Mouse (Mus musculus) G1E (cell line): Measurements from ENCODE around the gene 8030474K03Rik. TPM values are rescaled to one million over a fixed set of nuclear protein-coding genes. Genes with fewer than 3 reads are reported as not detected.

Source experiments
- ATAC-seq: 2 replicates; pipeline ENCODE4 v1.8.0; 2016; ENCODE audit warnings: mild to moderate bottlenecking; ENCODE audit not compliant: insufficient number of reproducible peaks, poor library complexity, low FRiP score, severe bottlenecking; ENCODE audit errors: extremely low read depth
- DNase-seq: peaks from one replicate; pipeline ENCODE4 v3.0.0; 2012; ENCODE audit warnings: low spot score
- H3K27me3 ChIP-seq: 2 replicates; pipeline ENCODE4 v1.6.1; 2012; ENCODE audit warnings: mild to moderate bottlenecking, low read length, inconsistent platforms; ENCODE audit not compliant: insufficient read depth
- H3K36me3 ChIP-seq: replicated peaks from 2 replicates; pipeline ENCODE3; 2012; ENCODE audit warnings: mild to moderate bottlenecking, inconsistent platforms
- H3K4me1 ChIP-seq: 2 replicates; pipeline ENCODE4 v1.6.1; 2012; ENCODE audit warnings: low read depth, low read length, inconsistent platforms, mixed read lengths; ENCODE audit not compliant: insufficient read depth
- H3K4me3 ChIP-seq: 2 replicates; pipeline ENCODE4 v1.5.1; 2012; ENCODE audit warnings: low read depth, mild to moderate bottlenecking, inconsistent platforms, low read length, moderate library complexity, mixed read lengths
- H3K9me3 ChIP-seq: replicated peaks from 2 replicates; pipeline ENCODE4 v1.6.1; 2012; ENCODE audit warnings: inconsistent platforms
- CTCF ChIP-seq: IDR thresholded peaks from 2 replicates; pipeline ENCODE4 v1.5.1; 2012; ENCODE audit warnings: low read depth, low read length, inconsistent platforms, mixed read lengths
- GATA1 ChIP-seq: IDR thresholded peaks from 2 replicates; pipeline ENCODE4 v1.6.1; 2012; ENCODE audit warnings: borderline replicate concordance, low read length, inconsistent platforms, mixed read lengths
- GATA2 ChIP-seq: IDR thresholded peaks from 2 replicates; pipeline ENCODE4 v1.6.1; 2012; ENCODE audit warnings: low read depth, low read length, inconsistent platforms, borderline replicate concordance
- POLR2AphosphoS5 ChIP-seq: IDR thresholded peaks from 2 replicates; pipeline ENCODE4 v1.6.1; 2012; ENCODE audit warnings: low read depth, low read length, inconsistent platforms; ENCODE audit not compliant: insufficient replicate concordance
- TAL1 ChIP-seq: conservative IDR thresholded peaks from 2 replicates; pipeline ENCODE4 v1.6.1; 2012; ENCODE audit warnings: low read depth, low read length, inconsistent platforms, mixed read lengths
- polyA plus RNA-seq: library from polyadenylated mRNA; stranded (reverse); fragments of >175 nt; gene quantifications from 2 replicates; pipeline ENCODE4 v1.2.3, GENCODE M21; 2012
- total RNA-seq, 2 experiments: library from RNA; stranded (forward) in 1 of 2; stranded (reverse) in 1 of 2; fragments of 200-1000 nt in 1 of 2; fragments of >200 nt in 1 of 2; fragmentation: Nextera tagmentation in 1 of 2; gene quantifications; 2 replicates each; pipeline ENCODE4 v1.2.3; 2014 to 2017

Gene 8030474K03Rik
- total RNA-seq (2014; fragmentation: Nextera tagmentation) (not detected in 2 replicates), total RNA-seq (2017) (not detected in 2 replicates), polyA plus RNA-seq (not detected in 2 replicates)

GRCm38 (mm10) chrX:101794342-101794741 is at the start of gene 8030474K03Rik, which contains the start of gene Gm4779:
Gene 8030474K03Rik (plus strand): TSS chrX:101794656.
Gene Gm4779 (minus strand): TSS chrX:101794423.
- ATAC-seq (no peak), DNase-seq (no peak)
- TF ChIP-seq GATA2 (no peak), POLR2AphosphoS5 (no peak), TAL1 (no peak)
- Histone ChIP-seq H3K27me3 (no peaks in the 10 kb centered on the region), H3K36me3 (no peaks in the 10 kb centered on the region), H3K4me3 (no peak within 1 kb of the TSS), H3K4me1 (no peaks in the 10 kb centered on the region), H3K9me3 (no peaks in the 10 kb centered on the region)

GRCm38 (mm10) chrX:101750144-101750543 is 44.3 kb upstream of the 8030474K03Rik start:
- ATAC-seq, result no peak
- H3K36me3 ChIP-seq, result no peaks in the 10 kb centered on the region
- H3K27me3 ChIP-seq, result no peaks in the 10 kb centered on the region
- no peaks in the 10 kb centered on the region for H3K4me1 ChIP-seq
- no peaks in the 10 kb centered on the region for H3K9me3 ChIP-seq
- TF ChIP-seq POLR2AphosphoS5 (no peak), TAL1 (no peak), CTCF (no peak), GATA2 (no peak), GATA1 (no peak)
- H3K4me3 ChIP-seq, result no peak overlapping the region
- no peak for DNase-seq

- H3K9me3 ChIP-seq, result no peaks in the 10 kb centered on the region
- ATAC-seq, result no peak
- no peaks in the 10 kb centered on the region for H3K27me3 ChIP-seq
- TF ChIP-seq GATA2, result no peak
- no peak for TF ChIP-seq TAL1
- TF ChIP-seq CTCF, result no peak
- TF ChIP-seq POLR2AphosphoS5, result no peak
- no peak for TF ChIP-seq GATA1
- no peaks in the 10 kb centered on the region for H3K4me1 ChIP-seq
- no peaks in the 10 kb centered on the region for H3K36me3 ChIP-seq
- no peak overlapping the region for H3K4me3 ChIP-seq
- no peak for DNase-seq
Measured at GRCm38 (mm10) chrX:101754478-101754877, 40.0 kb upstream of the 8030474K03Rik start.

- 0 out of 2 replicates have a peak, but pooled peaks cover 2% of the 10 kb centered on the region for H3K27me3 ChIP-seq
- H3K4me3 ChIP-seq, result no peak overlapping the region
- no peaks in the 10 kb centered on the region for H3K4me1 ChIP-seq
- ATAC-seq, result no peak
- DNase-seq, result no peak
- TF ChIP-seq TAL1 (no peak), CTCF (no peak), GATA1 (no peak), GATA2 (no peak), POLR2AphosphoS5 (no peak)
- H3K36me3 ChIP-seq, result no peaks in the 10 kb centered on the region
- no peaks in the 10 kb centered on the region for H3K9me3 ChIP-seq
Measured at GRCm38 (mm10) chrX:101764621-101765020, 29.8 kb upstream of the 8030474K03Rik start.

GRCm38 (mm10) chrX:101765111-101765510 is 29.3 kb upstream of the 8030474K03Rik start:
- H3K4me3 ChIP-seq, result no peak overlapping the region
- H3K9me3 ChIP-seq, result no peaks in the 10 kb centered on the region
- DNase-seq (no peak), ATAC-seq (no peak)
- TF ChIP-seq CTCF (no peak), GATA1 (no peak), TAL1 (no peak), GATA2 (no peak), POLR2AphosphoS5 (no peak)
- H3K27me3 ChIP-seq, result 0 out of 2 replicates have a peak, but pooled peaks cover under 1% of the 10 kb centered on the region
- H3K4me1 ChIP-seq, result no peaks in the 10 kb centered on the region
- no peaks in the 10 kb centered on the region for H3K36me3 ChIP-seq

GRCm38 (mm10) chrX:101767280-101767679 is 27.2 kb upstream of the 8030474K03Rik start:
- no peak for DNase-seq
- TF ChIP-seq POLR2AphosphoS5, result no peak
- TF ChIP-seq TAL1, result no peak
- no peak for TF ChIP-seq GATA2
- TF ChIP-seq GATA1, result no peak
- TF ChIP-seq CTCF, result no peak
- ATAC-seq, result no peak
- no peaks in the 10 kb centered on the region for H3K36me3 ChIP-seq
- H3K27me3 ChIP-seq, result no peaks in the 10 kb centered on the region
- no peaks in the 10 kb centered on the region for H3K4me1 ChIP-seq
- no peak overlapping the region for H3K4me3 ChIP-seq
- H3K9me3 ChIP-seq, result no peaks in the 10 kb centered on the region

- no peak for ATAC-seq
- Histone ChIP-seq H3K4me3 (no peak overlapping the region), H3K9me3 (no peaks in the 10 kb centered on the region), H3K27me3 (no peaks in the 10 kb centered on the region), H3K4me1 (no peaks in the 10 kb centered on the region), H3K36me3 (no peaks in the 10 kb centered on the region)
- TF ChIP-seq GATA1 (no peak), CTCF (no peak), GATA2 (no peak), POLR2AphosphoS5 (no peak), TAL1 (no peak)
- DNase-seq, result no peak
Measured at GRCm38 (mm10) chrX:101769478-101769877, 25.0 kb upstream of the 8030474K03Rik start.
